Mouse (Mus musculus) regulatory T cell (primary cell): ENCODE measurements at regions not wholly inside any gene's neighbourhood (a gene's known extent, or its start where the extent isn't known, plus 50 kb on each side); places are given as distances from the start of the nearest gene placed in this dataset.

Experiments
- in situ Hi-C: fragments of 300-600 bp; cut with MboI, MseI; formaldehyde crosslinking; loops from one replicate; pipeline ENCODE4 v1.15.1; 2025; ENCODE audit warnings: high pct_unique_total_duplicates

GRCm38 (mm10) chr1:61316261-61316660 is 322.4 kb upstream of the Pard3b start:
- in situ Hi-C loops, result no loop called here

DNA sequence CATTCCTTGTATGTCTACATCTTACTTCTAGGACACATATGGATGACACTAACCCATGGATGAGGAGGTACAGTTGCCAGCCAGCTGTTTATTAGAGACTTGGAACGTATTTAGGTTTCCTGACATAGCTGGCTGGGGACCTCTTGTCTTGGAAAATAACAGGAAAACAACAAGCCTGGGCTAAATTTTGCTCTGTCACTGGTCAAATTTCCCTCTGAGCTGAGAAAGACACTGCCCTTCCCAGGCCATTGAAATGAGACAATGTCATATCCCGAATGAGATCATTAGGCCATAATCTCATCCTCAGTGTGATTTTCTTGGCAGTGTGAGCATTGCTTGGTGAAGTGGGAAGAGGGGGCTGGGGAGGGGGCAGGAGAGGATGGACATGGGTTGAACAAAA is 321.9 kb upstream of the Pard3b start:
- in situ Hi-C loops, result no loop called here

GRCm38 (mm10) chr1:61318042-61318441 is 320.6 kb upstream of the Pard3b start:
- in situ Hi-C loops, result no loop called here

GRCm38 (mm10) chr1:61321513-61322145 is 317.0 kb upstream of the Pard3b start:
- in situ Hi-C loops, result no loop called here

- in situ Hi-C loops, result no loop called here
Measured at GRCm38 (mm10) chr1:61331456-61331855, 307.2 kb upstream of the Pard3b start.

GRCm38 (mm10) chr1:61331906-61332305 is 306.7 kb upstream of the Pard3b start:
- in situ Hi-C loops, result no loop called here

- in situ Hi-C loops, result no loop called here
Measured at GRCm38 (mm10) chr1:61336367-61336766, 302.3 kb upstream of the Pard3b start.

GRCm38 (mm10) chr1:61352921-61353320 is 285.7 kb upstream of the Pard3b start:
- in situ Hi-C loops, result no loop called here

DNA sequence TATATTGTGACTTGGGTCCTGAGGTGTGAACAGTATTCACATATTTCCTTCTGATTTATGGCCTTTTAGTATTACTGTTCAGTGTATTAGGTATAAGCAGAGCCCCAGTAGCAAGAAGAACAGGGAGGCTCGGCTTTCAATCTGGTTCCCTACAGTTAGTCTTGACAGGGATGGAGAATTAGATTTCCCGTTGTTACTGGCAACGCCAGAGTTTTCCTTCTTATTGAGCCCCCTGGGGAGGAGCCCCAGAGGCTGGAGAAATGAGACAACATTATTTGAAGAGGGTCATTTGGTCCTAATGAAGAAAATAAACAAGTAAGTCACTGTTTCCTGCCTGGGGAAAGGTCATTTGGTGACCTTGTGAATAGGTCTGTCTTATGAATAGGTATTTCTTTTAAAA is 285.1 kb upstream of the Pard3b start:
- in situ Hi-C loops, result no loop called here

DNA sequence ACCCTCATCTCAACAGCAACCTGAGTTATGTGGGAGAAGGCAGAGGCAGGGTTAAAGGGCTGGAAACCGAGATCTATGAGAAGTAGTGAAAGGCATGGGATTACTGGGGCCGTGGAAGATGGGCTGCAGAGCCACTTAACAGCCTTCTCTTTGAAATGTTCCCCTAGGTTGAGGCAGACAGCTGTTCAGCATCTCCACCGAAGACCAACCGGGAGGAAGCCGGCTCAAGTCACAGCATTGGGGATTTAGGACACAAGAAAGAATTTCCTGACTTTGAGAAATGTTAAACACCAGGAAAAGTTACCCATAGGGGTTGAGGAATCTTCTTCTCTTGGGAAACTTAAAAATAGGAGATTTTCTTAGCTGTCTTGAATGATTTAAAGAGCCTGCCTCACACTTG is 283.4 kb upstream of the Pard3b start:
- in situ Hi-C loops, result no loop called here

DNA sequence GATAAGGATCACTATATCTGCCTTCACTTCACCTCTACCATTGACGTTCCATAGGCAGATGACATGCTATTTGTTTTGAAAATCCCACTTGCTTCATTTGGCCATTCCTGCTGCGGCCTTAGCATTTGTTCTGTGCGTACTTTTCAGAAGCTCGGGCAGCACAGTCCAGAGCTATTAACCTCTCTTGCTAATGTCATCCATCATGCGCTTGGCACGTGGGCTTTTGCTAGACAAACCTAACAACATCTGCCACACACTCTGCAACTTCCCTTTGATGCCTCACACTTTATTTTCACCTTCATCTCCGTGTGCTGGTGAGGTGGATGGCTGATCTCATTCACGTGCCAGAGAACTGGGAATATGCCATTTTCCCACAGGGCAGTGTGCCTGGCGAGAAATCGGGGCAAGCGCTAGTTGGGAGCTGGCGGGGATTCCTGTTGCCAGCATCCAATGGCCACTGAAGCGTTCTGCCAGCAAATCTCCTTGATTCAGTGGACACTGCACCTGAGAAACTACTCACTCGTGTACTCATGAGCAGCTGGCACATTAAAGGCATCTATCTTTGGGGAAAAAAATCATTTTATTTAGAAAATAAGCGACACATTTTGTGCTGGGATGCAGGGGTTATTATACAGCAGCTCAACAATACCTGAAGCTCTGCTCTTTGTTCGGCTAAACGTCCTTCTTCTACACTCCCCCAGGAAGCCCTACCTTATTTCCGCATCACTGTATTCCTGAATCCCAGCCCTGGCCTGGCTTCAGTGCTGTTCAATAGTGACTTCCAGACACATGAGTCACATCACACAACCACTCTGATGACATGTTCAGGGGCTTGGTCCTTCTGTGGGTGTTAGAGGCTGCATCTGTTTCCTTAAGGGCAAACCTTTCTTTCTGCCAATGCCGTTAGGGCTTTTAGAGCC is 279.4 kb upstream of the Pard3b start:
- in situ Hi-C loops, result no loop called here

DNA sequence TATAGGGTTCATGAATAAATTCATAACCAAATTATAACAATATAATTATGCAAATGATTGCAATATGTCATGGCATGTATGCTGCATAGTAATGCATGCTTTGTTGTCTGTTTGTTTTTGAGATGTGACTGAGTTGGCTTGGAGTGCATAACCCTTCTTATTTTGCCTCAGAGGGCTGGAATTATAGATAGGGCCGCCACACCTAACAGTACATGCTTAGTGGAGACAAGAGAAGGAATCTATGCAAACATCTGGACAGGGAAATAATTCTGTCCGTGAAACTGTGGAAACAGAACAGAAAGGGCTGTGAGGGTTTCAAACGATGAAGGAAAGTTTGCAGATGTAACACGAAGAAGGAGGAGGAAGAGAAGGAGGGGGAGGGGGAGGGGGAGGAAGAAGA is 266.0 kb upstream of the Pard3b start:
- in situ Hi-C loops, result loop anchor here (5.0 kb wide), 2 partner anchors 195 to 1570 kb away; no protein-coding TSS in a partner anchor

GRCm38 (mm10) chr1:61373661-61374491 is 264.7 kb upstream of the Pard3b start:
- in situ Hi-C loops, result loop anchor here (5.0 kb wide), 2 partner anchors 197 to 1568 kb away; no protein-coding TSS in a partner anchor

GRCm38 (mm10) chr1:61376417-61376816 is 262.2 kb upstream of the Pard3b start:
- in situ Hi-C loops, result loop anchor here (5.0 kb wide), 1 partner anchor 381 kb away; no protein-coding TSS in a partner anchor

- in situ Hi-C loops, result loop anchor here (5.0 kb wide), 1 partner anchor 380 kb away; no protein-coding TSS in a partner anchor
Measured at GRCm38 (mm10) chr1:61377070-61377469, 261.6 kb upstream of the Pard3b start.

DNA sequence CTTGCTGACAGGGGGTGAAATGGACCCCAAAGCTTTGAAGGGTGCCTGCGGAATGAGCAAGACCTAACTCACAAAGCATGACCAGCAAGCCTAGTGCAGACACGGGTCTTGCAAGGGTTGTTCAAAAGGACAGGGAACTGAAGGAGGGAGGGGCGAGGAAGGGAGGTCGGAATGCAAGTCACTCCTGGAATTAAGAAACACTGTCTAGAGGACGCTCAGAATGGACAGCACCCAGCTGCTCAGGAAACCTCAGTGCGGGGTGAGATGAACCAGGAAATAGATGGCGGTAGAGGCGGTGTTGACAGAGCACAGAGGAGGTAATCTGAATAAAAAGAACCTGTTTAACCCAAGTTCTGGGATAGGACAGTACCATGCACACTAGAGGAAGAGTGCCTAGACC is 260.4 kb upstream of the Pard3b start:
- in situ Hi-C loops, result loop anchor here (5.0 kb wide), 1 partner anchor 379 kb away; no protein-coding TSS in a partner anchor

GRCm38 (mm10) chr1:61379771-61380517 is 258.7 kb upstream of the Pard3b start:
- in situ Hi-C loops, result loop anchor here (5.0 kb wide), 1 partner anchor 377 kb away; no protein-coding TSS in a partner anchor

DNA sequence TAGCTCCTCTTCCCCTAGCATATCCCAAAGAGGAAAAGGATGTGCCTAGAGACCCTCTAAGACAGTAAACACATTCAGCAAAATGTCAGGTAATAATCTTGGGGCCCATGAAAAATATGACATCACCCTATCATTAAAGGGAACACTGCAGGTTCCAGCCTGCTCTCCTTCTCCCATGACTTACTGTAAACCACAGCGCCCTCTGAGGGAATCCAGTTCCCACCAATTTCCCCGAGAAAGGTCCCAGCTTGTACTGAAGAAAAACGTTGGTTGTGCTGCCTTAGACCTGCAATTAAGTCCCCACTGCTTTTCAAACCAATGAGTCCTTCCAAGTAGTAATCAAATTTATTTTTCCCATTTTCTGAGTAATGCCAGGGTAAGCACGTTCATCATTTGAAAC is 251.0 kb upstream of the Pard3b start:
- in situ Hi-C loops, result no loop called here

GRCm38 (mm10) chr1:61397796-61398195 is 240.8 kb upstream of the Pard3b start:
- in situ Hi-C loops, result no loop called here

DNA sequence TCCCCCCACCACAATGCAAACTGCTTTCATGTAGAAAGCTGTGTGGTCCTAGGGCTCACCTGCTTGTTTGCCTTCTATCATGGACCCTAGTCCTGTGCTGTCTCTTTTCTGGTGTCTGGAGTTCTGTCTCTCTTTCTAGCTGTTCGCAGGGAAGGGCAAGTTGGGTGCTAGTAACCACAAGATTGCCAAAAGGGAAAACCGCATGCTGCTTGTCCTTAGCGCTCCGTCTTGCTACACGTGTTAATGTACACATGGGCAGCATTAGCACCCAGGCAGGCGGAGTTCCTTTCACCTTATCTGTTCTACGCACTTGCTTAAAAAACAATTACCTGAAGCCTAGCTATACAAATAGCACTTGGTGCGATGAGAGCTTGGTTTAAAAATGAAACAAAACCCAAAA is 236.3 kb upstream of the Pard3b start:
- in situ Hi-C loops, result no loop called here

DNA sequence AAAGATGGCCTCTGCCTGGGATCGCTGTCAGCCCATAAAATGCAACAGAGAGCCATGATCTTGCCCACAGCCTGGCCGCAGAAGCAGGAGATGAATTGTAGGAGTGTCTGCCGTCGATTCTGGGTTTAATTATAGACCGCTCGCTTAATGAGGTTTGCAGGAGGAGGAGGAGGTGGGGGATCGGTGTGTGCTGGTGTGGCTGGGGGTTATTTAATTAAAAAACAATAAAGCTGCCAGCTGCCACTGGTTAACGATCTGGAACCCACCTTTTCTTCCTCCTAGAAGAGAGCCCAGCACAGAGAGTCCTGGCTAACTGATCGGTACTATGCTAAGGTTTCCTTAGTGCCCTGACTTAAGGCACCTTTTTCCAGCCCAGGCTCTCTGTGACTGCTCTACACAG is 231.4 kb upstream of the Pard3b start:
- in situ Hi-C loops, result no loop called here
